Mouse (Mus musculus) c-Kit-positive CD71-positive TER-119-negative erythroid progenitor cells, embryonic 14.5 days (primary cell): ENCODE measurements at regions not wholly inside any gene's neighbourhood (a gene's known extent, or its start where the extent isn't known, plus 50 kb on each side); places are given as distances from the start of the nearest gene placed in this dataset.
"Not testable (repeated sequence)": the region's sequence is repeated elsewhere in the genome, so short reads cannot be mapped to it uniquely, and the experiment has no call there.

Experiments
- DNase-seq: peaks from one replicate; pipeline ENCODE4 v3.0.0-alpha.2; 2013; ENCODE audit warnings: low read depth

DNA sequence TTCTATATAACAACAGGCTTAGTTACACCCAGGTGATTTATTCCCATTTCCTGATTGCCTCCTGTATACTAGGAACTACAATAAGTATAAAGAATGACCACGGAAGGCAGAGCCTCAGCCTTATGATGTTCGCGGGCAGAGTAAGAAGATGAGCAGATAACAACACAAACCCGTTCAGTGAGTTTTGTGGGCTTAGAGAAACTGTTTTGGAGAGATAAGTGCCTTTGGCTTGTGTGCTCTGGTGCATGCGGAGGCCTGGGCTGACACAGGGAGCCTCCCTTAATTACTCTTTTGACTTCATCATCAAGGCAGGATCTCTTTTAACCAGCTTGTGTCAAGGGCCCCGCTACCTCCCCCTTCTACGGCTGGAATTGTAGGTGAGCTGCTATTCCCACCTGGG lies 139.3 kb upstream of the Ttc29 start:
- peak; percentile 31 for DNase-seq

DNA sequence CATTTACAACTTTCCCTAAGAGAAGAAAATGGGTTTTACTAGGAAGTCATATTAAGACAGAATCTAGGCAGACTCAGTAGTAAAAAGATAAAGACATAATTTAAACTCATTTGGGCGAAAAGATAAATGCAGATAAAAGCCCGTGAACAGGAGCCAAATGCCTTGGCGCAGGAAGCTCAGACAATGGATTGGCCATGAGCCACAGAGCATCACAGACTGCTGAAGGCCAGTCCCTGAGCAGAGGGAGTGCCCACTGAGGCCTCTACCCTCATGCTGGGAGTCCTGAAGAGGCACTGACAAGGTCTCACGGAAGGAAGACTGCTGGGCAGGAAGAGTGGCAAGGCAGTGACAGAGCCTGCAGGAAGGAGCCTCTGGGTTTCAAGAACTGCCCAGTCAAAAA lies 136.0 kb upstream of the Ttc29 start:
- no peak for DNase-seq

GRCm38 (mm10) chr8:78081395-78081794 lies 131.7 kb upstream of the Ttc29 start:
- DNase-seq: not testable (repeated sequence)

DNA sequence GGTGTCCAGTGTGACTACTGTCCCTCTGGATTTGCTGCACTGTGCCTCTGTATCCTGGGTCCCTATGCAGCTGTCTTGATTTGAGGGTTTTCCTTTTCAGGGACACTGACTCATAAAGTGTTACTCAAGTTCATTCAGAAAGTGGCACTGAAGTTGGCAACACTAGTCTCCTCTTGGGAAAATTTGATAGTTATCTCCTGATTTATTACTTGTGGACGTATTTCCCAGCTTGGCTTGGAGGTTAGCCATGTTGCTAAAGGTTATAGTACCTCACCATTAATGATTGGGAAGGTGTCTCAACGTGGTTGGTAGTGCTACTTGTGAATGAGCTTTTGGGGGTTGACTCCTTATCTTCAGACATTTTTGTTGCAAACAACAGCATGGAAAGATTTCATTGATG lies 130.1 kb upstream of the Ttc29 start:
- DNase-seq: no peak

GRCm38 (mm10) chr8:78086361-78086760 lies 126.7 kb upstream of the Ttc29 start:
- DNase-seq: no peak

DNA sequence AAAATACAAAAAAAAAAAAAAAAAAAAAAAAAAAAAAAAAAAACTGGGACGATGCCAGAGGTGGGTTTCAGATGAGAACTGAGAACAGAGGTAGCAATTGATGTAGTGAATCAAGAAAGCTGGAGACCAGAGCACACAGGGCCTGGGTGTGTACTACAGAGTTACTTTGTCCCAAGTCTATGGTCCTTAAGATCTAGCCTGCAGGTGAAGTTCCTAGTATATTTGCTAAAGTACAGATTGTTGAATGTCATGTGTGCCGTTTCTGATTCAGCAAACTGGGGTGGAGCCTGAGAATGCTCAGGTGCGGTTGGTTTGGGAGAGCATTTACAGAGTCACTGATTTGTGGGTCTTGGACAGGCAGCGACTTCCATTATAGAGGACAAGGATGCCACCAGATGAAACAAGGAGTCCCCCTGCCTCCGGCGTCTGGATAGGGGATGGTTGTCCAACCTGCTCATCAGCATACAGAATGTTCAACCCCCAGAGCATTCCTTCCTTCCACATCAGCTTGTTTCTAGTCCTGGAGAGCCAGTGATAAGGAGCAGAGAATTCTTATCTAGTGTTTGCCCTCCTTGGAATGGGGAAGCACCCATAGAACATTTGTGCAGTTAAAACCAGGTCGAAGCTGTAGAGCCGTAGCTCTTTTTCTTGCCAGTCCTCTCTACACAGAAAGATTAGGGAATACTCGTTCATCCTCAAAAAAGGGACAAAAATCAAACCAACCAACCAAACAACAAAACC lies 122.5 kb upstream of the Ttc29 start:
- DNase-seq: no peak

GRCm38 (mm10) chr8:78096383-78096782 lies 116.7 kb upstream of the Ttc29 start:
- DNase-seq: no peak

- DNase-seq: no peak
Measured at GRCm38 (mm10) chr8:78098191-78098745, 114.8 kb upstream of the Ttc29 start.

DNA sequence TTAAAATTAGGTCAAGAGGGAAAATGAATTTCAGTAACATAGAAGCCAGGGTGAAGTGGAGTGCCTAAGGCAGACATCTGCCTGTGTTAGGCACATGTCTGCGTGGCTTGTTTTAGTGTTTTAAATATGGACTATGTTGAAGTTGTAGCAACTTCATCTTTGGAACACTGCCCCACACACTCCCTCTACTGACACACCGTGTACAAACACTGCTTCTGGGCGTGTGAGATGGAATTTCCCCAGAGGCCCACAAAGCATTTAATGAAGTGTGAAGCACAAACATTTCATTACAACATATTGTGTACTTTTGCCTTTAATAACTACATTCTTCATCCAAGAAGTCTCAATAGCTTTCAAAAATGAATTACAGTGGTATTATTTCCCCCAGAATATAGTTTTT lies 114.0 kb upstream of the Ttc29 start:
- DNase-seq: no peak

DNA sequence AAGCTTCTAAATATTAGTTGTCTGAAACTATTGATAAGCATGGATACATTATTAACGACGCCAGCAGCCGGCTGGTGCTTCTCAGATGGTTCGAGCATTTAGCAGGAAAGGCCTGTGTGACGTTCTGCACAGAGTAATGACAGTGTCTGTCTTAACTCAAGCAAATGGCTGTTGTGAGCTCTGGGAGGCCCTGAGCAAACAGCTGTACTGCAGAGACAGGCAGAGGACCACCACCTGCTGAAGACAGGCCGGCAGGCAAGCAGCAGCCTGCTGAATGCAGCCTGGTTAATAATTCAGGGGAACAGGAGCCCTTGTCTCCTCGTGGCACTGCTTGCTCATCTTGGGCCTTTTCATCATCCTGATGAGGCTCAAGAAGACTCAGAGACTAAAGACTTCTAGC lies 105.8 kb upstream of the Ttc29 start:
- DNase-seq: no peak

GRCm38 (mm10) chr8:78110003-78110649 lies 103.0 kb upstream of the Ttc29 start:
- DNase-seq: no peak

GRCm38 (mm10) chr8:78113105-78113504 lies 100.0 kb upstream of the Ttc29 start:
- no peak for DNase-seq

GRCm38 (mm10) chr8:78114512-78114911 lies 98.6 kb upstream of the Ttc29 start:
- no peak for DNase-seq

DNA sequence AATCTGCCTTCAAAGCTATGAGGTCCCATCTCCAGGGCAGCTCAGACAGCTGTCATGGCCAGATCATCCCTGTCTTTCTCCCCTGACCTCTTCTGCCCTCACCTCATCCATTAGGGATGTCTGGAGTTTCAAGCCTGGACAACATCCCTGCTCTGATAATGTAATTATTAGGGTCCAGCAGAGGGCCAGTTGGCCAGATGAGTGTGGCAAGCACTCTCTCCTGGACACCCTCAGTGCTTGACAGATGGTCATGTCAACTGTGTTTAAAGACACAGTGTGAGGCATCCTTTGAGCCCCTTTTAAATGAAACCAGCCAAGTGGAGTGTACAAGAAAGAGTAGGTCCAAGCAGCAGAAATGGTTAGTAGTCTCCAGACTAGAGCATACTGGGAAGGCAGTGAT lies 95.9 kb upstream of the Ttc29 start:
- DNase-seq: no peak

- no peak for DNase-seq
Measured at GRCm38 (mm10) chr8:78118493-78118892, 94.6 kb upstream of the Ttc29 start.

DNA sequence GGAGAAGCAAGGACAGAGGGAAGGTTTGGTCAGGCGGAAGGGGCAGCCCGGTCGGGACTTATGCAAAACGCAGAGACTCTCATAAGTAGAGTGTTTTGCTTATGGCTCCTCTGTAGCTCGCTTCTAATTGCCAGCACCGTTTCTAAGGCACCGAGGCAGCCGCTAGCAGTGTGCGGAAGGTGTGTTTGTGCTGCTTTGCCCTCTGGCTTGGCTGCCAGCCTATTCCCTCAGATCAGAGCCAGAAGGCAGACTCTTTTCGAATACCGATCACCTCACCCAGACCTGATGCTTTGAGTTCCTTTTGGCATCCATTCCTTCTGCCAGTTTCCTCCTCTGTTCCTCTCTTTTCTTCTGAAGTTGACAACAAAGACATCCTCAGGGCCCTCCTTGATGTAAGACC lies 93.4 kb upstream of the Ttc29 start:
- no peak for DNase-seq

DNA sequence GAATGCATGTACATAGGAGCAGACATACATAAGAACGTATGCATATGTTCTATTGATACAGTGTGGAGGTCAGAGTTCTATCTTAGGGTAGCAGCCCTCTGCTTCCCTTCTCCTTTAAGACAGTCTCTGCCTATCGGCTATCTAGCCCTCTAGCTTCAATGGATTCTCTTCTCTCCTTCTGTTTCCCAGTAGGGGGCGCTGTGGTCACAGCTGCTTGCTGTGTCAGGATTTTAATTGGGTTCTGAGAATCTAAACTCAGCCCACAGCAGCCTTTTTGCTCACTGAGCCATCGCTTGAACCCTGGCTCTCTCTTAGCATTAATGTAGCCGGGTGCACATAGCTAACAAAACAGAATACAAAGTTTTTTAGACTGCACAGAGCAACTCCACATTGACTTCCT lies 88.8 kb upstream of the Ttc29 start:
- DNase-seq: no peak

GRCm38 (mm10) chr8:78127852-78128251 lies 85.2 kb upstream of the Ttc29 start:
- DNase-seq: no peak

GRCm38 (mm10) chr8:78129061-78129460 lies 84.0 kb upstream of the Ttc29 start:
- DNase-seq: no peak

DNA sequence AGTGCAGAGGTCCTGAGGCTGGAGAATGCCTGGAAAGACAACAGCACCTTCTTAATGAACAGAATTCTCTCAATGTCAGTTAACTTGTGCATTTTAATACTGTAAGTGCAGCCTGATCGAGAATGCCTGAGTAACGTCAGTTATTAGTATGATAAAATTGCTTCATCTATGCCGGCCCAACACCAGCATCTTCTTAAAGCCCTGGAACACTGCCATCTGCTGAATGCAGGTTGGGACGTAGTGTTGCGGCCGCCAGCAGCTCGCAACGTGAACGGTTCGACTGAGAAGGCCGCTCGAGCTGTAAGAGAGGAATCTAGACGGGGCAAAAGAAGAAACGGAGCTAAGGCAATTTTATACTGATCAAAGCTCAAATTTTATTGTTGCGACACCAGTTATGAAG lies 73.6 kb upstream of the Ttc29 start:
- DNase-seq: not testable (repeated sequence)

DNA sequence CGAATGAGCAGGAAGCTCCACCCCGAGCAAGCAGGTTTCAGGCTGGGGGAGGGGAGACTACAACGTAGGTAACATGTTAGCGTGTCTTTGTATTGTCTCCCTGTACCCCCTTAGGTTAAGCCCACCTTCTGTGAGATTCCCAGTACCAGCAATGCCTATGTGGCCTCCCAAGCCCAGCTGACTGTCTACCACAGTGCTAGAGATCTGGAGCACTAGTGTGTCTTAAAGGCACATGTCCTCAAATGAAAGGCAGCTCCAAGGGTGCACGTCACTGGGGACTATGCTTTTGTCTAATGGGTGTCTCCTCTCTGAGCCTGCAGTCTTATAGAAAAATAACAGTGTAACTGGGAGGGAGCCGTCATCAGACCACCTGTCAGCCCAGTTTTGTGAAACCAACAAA lies 65.9 kb upstream of the Ttc29 start:
- no peak for DNase-seq

- no peak for DNase-seq
Measured at GRCm38 (mm10) chr8:78148006-78148405, 65.1 kb upstream of the Ttc29 start.

DNA sequence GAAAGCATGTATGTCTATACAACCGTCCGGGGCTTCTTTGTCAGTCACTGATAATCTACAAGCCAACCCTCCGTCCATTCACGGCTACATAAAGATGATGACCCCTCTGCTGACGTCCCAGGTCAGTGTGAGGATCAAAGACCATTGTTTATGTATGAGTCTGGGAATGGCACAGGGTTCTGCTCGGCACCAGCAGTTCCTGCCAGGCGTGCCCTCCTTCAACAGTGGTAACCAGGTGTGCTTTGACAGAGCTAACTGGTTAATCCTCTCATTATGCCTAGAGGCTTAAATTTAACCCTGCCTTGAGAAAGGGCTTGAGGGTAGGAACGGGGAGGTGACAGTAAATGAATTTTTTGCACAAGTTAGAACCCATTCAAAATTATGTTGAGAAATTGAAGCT lies 58.2 kb upstream of the Ttc29 start:
- no peak for DNase-seq

DNA sequence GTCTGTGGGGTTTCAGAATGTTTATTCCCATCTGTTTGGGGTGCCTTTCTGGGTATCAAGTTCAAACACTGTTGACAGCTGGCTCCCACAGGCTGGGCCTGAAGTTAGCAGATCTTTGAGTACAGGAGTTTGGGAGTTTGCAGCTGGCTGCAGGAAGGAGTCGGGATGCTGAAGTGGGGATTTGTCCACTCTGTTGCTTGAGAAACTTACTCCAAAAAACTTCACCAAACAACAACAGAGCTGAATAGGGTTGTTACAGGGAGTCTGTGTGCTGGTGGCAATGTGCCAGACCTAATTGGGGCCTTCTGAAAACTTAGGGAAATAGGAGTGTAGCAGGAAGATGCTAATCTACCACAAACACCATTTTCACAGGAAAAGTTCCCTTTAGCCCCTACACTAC lies 51.1 kb upstream of the Ttc29 start:
- no peak for DNase-seq
